Mouse (Mus musculus) lung, adult 2 months (tissue): ENCODE data around the gene Catsperd. TPM values are rescaled to one million over a fixed set of nuclear protein-coding genes. Genes with fewer than 3 reads are reported as not detected.
"Not testable (repeated sequence)": the region's sequence is repeated elsewhere in the genome, so short reads cannot be mapped to it uniquely, and the experiment has no call there.

Experiments used
- DNase-seq: peaks from one replicate; pipeline ENCODE4 v3.0.0; 2022
- H3K4me1 ChIP-seq: fragments of 200-500 bp; 2 replicates; pipeline ENCODE4 v1.6.1; 2011; ENCODE audit warnings: low read length; ENCODE audit not compliant: control insufficient read depth, insufficient read depth
- H3K4me3 ChIP-seq: fragments of 200-500 bp; replicated peaks from 2 replicates; pipeline ENCODE3; 2011; ENCODE audit warnings: low read depth, mild to moderate bottlenecking, control low read depth, low read length; ENCODE audit errors: extremely low read depth
- CTCF ChIP-seq: fragments of 200-500 bp; IDR thresholded peaks from 2 replicates; pipeline ENCODE4 v1.5.1; 2011; ENCODE audit warnings: mild to moderate bottlenecking, low read length, control low read depth; ENCODE audit not compliant: insufficient read depth
- POLR2A ChIP-seq: fragments of 200-500 bp; IDR thresholded peaks from 2 replicates; pipeline ENCODE4 v1.6.1; 2011; ENCODE audit warnings: low read depth, mild to moderate bottlenecking, control low read depth, low read length, borderline replicate concordance; ENCODE audit errors: extremely low read depth
- WGBS: fragments of 180-500 bp; shearing (Covaris S2); methylation state at CpG from one replicate; pipeline ENCODE4 v1.1.7; 2018; 5-methylcytosine and 5-hydroxymethylcytosine counted together
- polyA plus RNA-seq: library from polyadenylated mRNA; depleted of rRNA; stranded (reverse); fragments of >200 nt; gene quantifications from 2 replicates; pipeline ENCODE4 v1.2.3, GENCODE M21; 2012

Gene Catsperd
- polyA plus RNA-seq, 1 experiment = 0.43 TPM

DNA sequence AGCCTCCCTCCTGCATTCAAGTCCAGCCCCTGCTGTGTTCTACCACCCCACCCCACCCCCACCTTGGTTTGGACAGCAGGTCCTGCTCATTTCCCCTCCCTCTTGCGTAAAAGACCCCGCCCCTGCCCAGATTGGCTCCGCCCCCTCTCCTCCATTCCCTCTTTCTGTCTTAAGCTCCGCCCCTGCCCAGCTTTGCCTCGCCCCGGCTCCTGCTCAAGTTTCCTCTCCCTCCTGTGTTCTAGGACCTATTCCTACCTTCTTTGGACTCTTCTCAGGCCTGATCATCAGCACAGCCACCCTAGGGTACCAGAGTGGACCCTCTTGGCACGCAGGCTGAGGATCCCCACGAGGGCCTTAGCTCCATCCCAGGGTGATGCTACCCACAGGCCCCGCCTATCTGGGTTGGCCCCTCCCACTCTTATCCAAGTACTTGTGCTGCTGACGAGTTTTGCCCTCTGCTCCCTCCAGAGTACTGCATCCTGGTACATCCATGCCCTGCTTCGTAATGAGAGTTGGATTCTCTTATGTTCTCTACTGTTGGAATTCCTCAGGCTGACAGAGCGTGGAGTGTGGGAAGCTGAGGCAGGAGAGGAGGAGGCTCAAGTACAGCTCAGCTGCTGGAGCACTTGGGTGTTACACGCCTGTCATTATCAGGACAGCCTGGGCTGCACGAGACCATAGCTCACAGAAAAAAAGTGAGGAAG, 15.9 kb upstream of the Catsperd start:
- peak; percentile 43 for DNase-seq
- Histone ChIP-seq H3K4me3 (no peak overlapping the region), H3K4me1 (peaks cover 15% of the 10 kb centered on the region)
- no peak for TF ChIP-seq POLR2A
- TF ChIP-seq CTCF = no peak
- WGBS = 25% methylated on average over 14 of the region's 14 CpGs

DNA sequence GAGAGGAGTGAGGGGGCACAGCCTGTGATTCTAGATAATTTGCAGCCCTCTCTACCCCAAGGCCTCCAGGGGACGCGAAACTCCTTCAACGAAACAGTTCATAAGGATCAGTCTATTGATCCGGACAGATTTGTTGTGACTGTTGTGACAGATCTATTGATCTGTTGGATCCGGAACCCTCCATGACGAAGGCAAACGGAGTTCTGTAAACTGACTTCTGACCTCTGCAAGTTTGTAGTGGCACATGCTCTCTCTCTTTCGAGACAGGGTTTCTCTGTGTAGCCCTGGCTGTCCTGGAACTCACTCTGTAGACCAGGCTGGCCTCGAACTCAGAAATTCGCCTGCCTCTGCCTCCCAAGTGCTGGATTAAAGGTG, 15.4 kb upstream of the Catsperd start:
- peaks cover 15% of the 10 kb centered on the region for H3K4me1 ChIP-seq
- 74% methylated on average over 10 of the region's 10 CpGs for WGBS
- not testable (repeated sequence) for H3K4me3 ChIP-seq, DNase-seq

DNA sequence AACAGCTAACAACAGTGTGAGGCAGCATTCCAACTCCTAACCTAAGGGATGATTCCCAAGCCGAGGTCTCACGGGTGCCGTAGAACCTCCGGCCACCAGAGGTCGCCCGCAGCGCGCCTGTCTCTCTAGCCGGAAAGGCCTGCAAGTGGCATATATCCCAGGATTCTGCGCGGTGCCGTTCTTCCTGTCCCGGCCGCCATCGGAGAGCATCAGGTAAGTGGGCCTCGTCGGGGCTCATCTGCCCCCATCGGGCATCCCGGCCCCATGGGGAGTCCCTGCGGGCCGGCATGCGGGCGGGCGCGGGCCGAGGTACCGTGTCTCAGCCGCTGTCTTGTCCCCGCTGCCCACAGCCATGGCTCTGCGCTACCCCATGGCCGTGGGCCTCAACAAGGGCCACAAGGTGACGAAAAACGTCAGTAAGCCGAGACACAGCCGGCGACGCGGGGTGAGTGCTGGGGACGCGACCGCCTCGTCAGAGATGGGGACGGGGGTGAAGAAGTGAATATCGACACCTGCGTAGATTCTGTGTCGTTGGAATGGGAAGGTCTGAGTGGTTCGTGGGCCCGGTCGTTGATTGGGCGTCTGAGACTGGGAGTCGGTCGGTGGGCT, 14.6 kb upstream of the Catsperd start, which contains the start of gene Rpl36:
Rpl36 (plus strand) TSS at position 181 of the 609 bp plus-strand sequence.
- DNase-seq = peak; percentile 95

DNA sequence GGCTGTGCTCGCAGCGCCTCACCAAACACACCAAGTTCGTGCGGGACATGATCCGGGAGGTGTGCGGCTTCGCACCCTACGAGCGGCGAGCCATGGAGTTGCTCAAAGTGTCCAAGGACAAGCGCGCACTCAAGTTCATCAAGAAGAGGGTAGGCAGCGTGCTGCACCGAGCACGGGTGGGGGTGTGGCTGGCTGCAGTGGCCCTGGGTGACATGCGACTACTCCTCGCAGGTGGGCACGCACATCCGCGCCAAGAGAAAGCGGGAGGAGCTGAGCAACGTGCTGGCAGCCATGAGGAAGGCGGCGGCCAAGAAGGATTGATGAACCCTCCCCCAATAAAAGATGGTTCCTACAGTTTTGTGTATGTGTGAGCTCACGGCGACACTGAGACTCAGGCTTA, 14.1 kb upstream of the Catsperd start:
- Histone ChIP-seq H3K4me1 (peaks cover 12% of the 10 kb centered on the region), H3K4me3 (peak overlapping the region; percentile 94)
- under 1% methylated on average over 26 of the region's 26 CpGs for WGBS
- peak; percentile 27 for DNase-seq

More for the DNA sequence above, 14.6 kb upstream of the Catsperd start, which contains the start of gene Rpl36:
- Histone ChIP-seq H3K4me3 (peak within 1 kb of the TSS; percentile 94), H3K4me1 (peaks cover 15% of the 10 kb centered on the region)
- under 1% methylated on average over 52 of the region's 52 CpGs for WGBS
- TF ChIP-seq POLR2A (peak; percentile 89), CTCF (peak; percentile 80)

DNA sequence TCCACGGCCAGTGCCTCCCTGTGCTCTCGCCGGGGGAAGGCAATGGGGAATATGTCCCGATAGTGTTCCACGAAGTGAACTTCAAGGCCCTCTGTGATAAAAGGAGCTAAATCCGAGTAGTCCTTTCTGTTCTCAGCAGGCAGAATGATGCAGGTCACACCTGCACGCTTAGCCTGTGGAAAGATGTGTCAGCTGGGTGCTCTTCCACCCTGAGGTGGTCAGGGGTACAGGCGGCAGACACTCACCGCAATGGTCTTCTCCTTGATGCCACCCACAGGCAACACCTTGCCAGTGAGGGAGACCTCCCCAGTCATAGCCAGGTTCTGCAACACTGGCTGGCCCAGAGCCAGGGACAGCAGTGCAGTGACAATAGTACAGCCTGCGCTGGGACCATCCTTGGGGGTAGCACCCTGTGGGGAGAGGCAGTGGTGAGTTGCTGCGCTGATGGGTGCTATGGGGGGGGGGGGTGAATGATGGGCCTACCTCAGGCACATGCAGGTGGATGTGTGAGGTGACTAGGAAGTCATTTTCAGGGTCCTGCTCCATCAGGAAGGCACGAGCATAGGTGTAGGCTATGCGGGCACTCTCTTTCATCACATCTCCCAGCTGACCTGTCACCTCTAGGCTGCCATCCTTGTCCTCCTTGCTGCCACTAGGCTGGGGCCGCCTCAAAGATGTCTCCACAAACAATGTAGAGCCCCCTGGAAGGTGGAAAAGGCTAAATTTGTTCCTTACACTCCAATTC, 13.4 kb upstream of the Catsperd start:
- Histone ChIP-seq H3K4me1 (peaks cover 12% of the 10 kb centered on the region), H3K4me3 (peak overlapping the region; percentile 94)
- no peak for DNase-seq
- WGBS = 21% methylated on average over 14 of the region's 14 CpGs
- TF ChIP-seq CTCF (no peak), POLR2A (no peak)

DNA sequence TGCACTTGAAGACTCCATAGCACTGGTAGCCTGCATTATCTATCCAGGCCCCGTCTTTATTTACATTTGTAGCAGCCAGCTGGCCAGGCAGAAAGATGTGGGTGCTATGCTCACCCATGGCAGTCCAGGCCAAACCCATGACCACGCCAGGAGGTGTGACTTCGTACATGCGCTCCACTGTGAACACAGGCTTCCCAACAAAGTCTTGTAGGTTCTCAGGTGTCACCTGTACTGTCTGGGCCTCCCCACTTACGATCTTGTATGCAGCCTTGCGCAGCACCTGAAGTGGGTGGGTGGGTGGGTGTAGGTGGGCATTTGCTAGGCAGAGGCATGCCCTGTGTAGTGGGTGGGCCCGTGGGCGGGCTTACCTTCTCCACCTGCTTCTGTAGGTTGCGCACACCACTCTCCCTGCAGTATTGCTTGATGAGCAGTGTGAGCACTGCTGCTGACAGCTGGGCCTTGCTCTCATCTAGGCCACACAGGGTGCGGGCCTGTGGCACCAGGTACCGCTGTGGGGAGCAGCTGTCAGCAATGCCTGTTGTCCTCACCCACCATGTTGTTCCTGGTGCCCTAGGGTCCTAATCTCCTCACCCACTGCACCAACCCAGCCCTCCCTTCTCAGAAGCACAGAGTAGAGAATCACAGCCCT, 12.7 kb upstream of the Catsperd start:
- no peak overlapping the region for H3K4me3 ChIP-seq
- WGBS = 77% methylated on average over 11 of the region's 11 CpGs
- TF ChIP-seq CTCF = no peak
- no peak for TF ChIP-seq POLR2A
- H3K4me1 ChIP-seq = peaks cover 9% of the 10 kb centered on the region
- no peak for DNase-seq

DNA sequence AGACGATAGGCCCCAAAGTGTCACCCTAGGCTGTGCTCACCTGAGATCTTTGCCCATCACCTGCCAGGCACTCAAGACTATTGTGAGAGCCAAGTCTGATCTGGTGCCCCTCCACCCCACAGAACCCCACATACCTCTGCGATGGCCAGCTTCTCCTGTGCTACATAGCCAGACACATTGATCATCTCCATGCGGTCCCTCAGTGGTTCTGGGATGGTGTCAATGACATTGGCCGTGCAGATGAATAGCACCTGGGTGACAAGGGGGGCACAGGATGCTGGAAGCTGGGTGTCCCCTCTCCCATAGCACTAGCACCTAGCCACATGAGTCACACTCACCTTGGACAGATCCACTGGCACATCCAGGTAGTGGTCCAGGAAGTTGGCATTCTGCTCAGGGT, 12.2 kb upstream of the Catsperd start:
- Histone ChIP-seq H3K4me3 (no peak overlapping the region), H3K4me1 (peaks cover 7% of the 10 kb centered on the region)
- TF ChIP-seq CTCF (no peak), POLR2A (no peak)
- WGBS = 86% methylated on average over 4 of the region's 4 CpGs
- DNase-seq = no peak

DNA sequence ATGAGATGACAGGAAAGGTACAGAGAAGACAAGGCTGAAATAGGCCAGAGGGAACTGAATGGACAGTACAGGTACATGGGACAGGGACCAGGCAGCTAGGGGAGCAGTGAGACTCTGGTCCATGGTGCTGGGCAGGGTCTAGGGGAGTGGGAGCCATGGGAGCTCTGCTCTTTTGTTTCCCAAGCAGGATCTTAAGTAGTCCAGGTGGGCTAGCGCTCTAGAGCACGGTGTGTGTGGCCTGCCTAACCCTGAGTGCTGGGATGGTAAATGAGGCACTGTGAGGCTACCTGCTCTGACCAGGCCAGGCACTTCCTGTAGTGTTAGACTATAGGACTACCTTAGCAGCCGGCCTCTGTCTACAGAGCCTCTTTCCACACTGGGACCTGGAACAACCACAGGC, 11.2 kb upstream of the Catsperd start:
- Histone ChIP-seq H3K4me3 (no peak overlapping the region), H3K4me1 (peaks cover 7% of the 10 kb centered on the region)
- DNase-seq = no peak
- TF ChIP-seq CTCF (no peak), POLR2A (no peak)
- WGBS = 78% methylated on average over 3 of the region's 3 CpGs

DNA sequence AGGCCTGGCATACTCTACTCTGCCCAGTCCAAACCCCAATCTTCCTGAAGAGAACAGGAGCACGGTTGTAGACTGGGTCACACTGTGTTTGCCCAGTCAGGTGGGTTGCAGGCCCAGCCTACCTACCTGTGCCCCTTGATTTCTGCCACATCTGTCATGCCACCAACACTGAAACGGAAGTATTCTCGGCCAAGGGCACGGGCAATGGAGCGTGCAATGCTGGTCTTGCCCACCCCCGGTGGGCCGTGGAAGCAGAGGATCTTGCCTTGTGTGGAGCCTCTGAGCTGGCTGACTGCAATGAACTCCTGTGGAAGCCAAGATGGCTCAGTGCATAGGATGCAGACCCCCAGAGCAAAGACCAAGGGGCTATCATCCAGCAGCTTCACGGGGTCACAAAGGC, 10.3 kb upstream of the Catsperd start:
- 90% methylated on average over 8 of the region's 8 CpGs for WGBS
- TF ChIP-seq POLR2A = no peak
- TF ChIP-seq CTCF = no peak
- no peak overlapping the region for H3K4me3 ChIP-seq
- peaks cover 5% of the 10 kb centered on the region for H3K4me1 ChIP-seq
- no peak for DNase-seq
